Mouse (Mus musculus): ENCODE measurements around the gene Ccpg1.

Ccpg1 gene

DNA sequence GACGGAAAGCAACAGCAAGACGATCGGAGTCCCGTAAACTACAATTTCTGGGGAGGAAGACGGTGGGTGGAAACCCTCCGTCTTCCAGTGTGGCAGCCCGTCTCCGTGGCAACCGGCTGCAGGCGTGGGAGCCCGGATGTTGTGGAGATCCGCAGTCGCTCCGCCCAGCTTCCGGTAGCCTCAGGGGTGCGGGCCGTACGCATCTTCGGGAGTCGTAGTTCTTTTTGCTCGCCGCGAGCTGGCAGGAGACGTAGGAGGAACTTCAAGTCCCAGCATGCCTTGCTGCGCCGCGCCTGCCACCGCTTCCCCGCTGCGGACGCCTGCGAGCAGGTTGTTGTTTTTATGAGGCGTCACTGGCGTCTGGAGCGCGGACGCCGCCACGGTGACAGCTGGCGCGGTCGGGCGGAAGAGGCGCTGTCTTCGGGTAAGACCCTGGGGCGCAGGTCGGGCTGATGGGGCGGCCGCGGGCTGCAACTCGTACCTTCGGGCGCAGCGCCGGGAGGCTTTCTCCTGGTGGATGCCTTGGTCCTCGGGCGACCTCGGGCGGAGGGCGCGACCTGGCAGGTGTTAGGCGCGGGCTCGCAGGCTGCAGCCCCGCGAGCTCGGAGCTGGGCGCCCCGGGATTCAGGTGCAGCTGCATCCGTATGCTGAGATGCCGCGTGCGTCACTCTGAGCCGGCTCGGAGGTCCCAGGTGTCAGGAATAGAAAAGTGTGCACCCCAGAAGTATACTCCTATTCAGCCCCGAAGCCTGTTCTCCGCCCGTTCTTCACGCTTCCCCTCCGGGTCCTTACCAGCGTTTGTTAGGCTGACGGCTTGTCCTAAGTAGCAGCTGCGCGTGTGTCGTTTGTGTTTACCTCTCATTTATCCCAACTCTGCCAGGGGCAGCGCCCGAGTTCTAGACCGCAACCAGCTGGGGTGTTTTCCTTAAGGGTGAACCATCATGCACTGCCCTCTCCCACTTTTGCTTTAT, at the start of gene Ccpg1, which contains the start of gene Ccpg1os:
Gene Ccpg1, plus strand, starts transcription at position 180 of the 971 bp plus-strand sequence.
Gene Ccpg1os, minus strand, starts transcription at position 133 of the 971 bp plus-strand sequence.
- peak; percentile 98 for DNase-seq (ENCODE audit: low spot score)

DNA sequence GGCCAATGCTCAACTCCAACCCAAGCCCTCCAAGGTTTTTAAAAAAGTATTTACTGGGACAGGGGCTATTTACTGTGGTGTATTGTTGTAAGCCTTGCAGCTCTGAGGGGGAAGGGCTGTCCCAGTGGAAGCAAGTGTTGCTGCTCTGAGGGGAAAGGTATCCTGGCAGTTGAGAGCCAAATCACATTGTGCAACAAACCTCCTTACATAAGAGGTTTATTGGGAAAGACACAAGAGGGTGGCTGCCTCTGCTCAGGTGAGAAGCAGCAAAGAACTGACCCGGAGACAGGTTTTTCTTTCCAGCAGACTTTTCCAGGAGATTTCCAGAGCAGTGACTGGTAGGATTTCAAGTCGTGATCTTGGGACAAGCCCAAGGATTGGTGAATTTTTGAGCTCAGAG, 48.9 kb upstream of the Ccpg1 start:
- DNase-seq (ENCODE audit: low spot score): no peak

DNA sequence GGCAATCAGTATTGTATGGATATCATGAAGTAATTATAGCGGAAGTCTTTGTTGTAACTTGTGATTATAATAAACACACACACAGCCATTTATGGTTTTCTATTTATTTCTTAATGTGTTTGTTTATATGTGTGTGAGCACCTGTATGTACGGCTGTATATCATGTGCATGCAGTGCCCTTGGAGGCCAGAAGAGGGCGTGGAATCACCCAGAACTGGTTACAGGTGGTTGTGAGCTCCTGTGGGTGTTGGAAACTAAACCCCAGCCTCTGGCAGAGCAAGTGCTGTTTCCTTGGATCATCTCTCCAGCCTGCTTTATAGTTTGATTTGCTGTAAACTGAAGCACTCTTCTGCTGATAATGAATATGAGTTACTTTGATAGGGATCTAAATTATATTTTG, 41.8 kb upstream of the Ccpg1 start:
- DNase-seq (ENCODE audit: low spot score): no peak

DNA sequence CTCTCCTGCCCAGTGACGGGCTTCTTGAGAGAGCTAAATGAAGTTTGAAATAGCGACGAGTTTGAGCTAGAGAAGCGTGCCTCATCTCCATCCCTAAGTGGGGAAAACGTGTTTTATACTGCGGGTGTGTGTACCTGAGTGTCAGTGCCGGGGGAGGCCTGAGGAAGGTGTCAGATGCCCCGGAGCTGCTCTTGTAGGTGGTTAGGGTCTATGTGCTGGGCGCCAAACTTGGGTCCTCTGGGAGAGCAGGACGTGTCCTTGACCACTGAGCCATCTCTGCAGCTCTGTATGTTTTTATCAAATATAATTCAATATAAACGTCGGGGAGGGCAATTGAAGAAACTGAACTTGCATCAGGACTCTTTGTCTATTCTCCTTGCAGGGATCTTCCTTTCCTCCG, 40.9 kb upstream of the Ccpg1 start:
- DNase-seq (ENCODE audit: low spot score): no peak

DNA sequence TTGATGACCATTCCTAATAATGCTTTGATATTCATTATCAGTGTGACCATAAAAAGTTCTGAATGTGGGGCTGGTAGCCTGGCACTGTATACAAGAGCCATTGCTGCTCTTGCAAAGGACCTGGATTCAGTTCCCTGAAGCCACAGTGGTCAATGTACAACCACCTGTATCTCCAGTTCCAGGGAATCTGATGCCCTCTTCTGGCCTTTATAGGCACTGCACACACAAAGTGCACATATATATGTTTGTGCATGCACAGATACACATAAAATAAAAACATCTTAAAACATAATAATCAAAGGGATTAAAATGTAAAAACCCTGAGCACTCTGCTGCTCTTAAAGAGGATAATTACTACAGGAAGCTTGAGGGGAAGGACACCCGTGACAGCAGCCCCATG, 38.2 kb upstream of the Ccpg1 start:
- DNase-seq (ENCODE audit: low spot score): no peak

DNA sequence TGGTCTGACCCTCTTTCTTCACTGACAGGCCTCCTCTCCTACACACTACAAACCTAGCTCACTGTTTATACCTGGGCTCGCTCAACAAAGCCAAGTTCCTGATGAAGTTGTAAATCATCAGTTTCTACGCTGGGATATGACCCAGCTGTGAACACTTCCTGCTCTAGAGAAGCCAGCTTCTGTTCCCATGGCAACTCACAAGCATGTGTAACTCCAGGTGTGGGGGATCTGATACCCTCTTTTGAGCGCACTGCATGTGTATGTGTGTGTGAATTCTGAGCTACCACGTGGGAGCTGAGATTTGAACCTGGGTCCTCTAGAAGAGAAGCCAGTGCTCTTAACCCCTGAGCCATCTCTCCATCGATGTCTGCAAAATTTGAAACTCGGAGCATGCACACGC, 35.7 kb upstream of the Ccpg1 start:
- DNase-seq (ENCODE audit: low spot score): no peak

DNA sequence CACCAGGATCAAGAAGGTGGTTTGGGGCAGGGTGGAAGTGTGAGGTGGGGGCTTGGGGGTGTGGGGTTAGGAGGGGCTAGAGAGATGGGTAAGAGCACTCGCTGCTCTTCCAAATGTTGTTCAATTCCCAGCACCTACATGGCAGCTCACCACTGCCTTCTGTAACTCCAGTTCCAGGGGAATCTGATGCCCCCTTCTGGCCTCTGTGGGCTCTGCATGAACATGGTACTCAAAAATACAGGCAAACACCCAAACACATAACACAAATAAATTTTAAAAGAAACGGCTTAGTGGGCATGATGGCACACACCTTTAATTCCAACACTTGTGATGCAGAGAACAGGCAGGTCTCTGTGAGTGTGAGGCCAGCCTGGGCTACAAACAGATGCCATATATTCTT, 30.5 kb upstream of the Ccpg1 start:
- DNase-seq (ENCODE audit: low spot score): no peak

DNA sequence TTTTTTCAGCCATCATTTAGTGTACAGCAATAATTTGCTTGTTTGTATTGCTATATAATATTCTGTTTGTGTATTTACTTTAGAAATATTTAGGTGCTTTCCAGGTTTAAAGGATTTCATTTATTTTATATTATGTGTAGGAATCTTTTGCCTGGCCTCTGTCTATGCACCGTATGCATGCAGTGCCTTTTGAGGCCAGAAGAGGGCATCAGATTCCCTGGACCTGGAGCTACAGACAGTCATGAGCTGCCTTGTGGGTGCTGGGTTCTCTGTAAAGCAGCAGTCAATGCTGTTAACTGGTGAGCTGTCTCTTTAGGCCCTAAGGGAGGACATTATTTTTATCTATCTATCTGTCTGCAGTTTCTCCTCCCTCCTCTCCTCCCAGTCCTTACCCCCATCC, 29.7 kb upstream of the Ccpg1 start:
- DNase-seq (ENCODE audit: low spot score): peak; percentile 53

DNA sequence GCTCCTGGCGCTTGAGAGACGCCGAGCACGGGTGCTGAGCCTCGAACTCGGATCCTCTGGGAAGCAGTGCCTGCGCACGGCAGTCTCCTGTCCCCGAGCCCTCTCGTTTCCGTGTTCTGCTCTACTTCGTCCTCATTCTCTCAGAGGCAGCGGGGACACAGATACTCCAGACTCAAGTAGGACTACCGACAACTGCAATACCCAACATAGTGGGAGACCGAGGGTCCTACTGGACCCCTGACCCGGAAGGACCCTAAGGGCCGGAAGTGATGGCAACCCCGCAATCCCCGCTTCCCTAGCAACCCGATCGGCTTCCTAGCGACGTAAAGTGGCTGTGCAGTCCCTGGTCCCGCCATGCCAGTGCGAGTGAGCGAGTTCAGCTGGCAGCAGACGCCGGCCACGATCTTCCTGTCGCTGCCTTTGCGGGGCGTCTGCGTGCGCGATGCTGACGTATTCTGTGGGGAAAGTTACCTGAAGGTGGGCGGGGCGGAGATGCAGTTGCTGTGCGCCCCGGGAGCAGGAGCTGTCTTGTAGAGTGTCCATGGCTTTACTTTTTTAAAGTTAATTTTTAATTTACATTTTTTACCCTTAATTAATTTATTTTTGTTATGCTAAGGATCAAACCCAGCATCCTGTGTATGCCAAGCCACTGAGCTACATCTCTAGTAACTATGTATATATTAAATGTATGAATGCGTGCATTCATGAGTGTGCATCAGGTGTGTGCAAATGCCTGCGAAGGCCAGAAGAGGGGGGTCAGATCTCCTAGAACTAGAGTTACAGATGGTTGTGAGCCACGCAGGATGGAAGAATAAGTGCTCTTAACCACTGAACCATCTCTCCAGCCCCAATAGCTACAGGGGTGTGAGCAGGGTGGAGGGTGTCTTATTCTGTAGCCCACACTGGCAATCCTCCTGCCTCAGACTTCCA, 26.4 kb upstream of the Ccpg1 start, which contains the start of the genes Dyx1c1 and Gm44503:
Gene Dyx1c1, plus strand, starts transcription at position 265 of the 930 bp plus-strand sequence.
Gene Gm44503, plus strand, starts transcription at position 332 of the 930 bp plus-strand sequence.
- peak; percentile 72 for DNase-seq (ENCODE audit: low spot score)

DNA sequence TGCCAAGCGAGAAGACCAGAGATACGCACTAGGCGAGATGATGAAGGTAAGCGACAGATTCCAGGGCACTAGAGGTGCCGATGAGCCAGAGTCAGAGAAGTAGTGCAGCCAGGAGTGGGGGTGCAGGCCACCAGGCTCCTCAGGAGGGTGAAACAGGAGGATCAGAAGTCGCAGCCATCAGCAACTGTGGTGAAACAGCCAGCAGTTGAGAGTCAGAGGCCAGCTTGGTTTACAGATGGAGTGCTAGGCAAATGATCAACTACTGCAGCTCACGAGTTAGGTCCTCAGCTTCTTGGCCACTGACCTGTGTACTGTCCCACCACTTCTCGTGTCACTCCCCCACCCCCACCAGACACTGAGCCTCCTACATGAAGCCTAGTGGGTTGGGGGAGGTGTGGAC, 23.9 kb upstream of the Ccpg1 start:
- no peak for DNase-seq (ENCODE audit: low spot score)

DNA sequence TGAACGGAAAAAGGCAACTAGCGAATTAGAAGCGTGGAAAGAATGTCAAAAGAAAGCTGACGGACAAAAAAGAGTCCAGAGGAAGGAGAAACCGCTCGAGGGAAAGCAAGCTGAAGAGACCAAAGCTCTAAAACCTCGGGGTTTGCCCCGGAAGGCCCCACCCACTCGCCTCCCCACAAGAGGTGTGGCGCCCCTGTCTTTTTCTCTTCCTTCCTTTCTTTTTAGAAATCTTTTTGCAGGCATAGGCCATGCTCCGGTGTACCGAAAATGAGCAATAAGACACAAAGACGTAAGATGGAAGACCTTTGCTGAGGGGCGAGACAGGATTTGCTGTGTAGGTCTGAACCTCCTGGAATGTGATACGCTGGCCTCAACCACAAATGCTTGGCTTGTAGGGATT, 23.3 kb upstream of the Ccpg1 start:
- no peak for DNase-seq (ENCODE audit: low spot score)

DNA sequence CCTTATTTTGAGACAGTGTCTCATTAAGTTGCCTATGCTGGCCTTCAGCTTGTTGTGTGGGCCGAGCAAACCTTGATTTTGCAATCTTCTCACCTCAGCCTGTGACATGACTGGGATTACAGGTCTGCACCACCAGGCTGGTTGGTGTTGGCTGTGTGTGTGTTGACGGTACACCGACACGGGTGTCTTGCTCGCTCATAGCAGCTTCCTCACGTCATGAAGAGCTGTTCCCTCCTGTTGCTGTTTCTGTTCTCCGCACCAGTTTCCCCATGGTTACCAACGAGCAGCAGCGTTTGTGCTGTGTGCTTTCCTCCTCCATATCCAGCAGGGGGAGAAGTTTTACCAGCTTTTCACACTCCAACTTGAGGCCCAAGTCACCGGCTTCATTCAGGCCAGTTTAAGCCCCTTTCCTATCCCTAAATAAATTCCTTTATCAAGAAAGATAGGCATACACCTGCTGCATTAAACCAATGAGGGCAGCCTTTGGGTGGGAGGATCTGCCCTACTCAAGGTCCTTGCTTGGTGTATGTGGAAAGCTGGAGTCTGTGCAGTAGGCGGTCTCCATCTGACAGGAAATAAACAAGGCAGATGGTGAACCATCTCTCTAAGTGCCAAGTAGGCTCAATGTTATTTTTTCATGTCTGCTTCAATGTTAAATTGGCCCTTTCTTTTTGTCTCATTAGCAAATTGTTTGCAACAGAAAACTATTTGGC, 16.7 kb upstream of the Ccpg1 start:
- peak; percentile 84 for DNase-seq (ENCODE audit: low spot score)

DNA sequence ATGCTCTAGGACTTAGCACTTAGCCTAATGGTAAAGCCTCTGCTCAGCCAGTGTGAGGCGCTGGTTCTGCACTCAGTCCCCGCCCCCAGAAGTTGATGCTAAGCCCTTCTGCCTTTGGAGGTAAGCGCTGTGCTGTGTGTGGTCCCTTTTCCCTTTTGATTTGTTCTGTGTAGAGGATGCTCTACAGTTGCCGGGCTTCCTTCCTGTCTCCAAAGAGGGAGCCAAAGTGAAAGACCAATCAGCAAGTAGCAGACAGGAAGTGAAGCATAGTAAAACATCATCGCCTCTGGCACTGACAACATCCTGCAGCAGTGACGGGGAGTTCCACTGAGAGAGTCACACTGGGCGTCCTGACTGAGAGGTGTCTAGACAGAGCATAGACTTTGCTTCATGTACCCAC, 15.4 kb upstream of the Ccpg1 start:
- no peak for DNase-seq (ENCODE audit: low spot score)

DNA sequence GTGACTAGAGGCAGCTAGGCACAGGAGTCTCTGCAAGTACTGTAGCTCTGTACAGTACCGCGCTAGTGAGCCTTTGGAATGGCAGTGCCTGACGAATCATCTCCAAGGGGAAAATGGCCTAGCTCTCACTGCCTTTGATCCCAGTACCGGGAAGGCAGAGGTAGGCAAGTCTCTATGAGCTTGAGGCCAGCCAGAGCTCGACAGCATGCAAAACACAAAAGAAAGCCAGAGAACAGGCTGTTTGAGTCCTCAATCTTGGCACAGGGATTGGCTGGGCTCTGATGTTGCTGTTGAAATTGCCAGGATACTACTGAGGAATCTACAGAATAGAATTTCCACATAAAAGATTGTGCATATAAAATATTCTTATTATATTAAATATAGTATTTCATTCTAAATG, 12.8 kb upstream of the Ccpg1 start:
- no peak for DNase-seq (ENCODE audit: low spot score)

DNA sequence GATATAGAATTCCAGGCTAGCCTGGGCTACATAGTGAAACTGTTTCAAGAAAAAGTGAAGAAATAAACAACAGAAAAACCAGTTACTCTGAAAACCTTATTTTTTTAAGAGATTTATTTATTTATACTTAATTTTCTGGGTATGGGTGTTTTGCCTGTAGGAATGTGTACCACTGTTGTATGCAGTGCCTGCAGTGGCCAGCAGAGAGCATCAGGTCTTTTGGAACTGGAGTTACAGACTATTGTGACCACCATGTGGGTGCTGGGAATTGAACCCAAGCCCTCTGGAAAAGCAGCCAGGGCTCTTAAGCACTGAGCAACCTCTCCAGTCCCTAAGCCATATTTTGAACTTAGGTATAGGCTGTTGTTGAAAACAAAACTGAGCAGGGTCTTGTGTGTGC, 12.2 kb upstream of the Ccpg1 start:
- DNase-seq (ENCODE audit: low spot score): no peak

DNA sequence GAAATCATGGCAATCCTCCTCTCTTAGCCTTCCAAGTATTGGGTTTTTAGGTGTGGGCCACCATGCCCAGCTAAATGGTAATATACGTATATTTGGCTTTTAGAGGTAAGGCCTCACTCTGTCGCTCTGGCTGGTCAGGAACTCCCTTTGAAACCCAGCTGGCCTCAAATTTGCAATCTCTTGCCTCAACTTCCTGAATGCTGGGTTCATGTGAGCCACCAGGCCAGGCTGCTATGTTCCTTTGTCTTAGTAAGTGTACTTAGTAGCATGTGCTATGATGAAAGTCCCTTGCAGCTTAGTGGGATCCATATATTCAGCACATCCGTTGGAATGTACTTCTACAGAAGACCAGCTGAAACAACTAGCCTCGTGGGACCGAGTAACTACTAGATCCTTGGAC, 10.5 kb upstream of the Ccpg1 start:
- no peak for DNase-seq (ENCODE audit: low spot score)

DNA sequence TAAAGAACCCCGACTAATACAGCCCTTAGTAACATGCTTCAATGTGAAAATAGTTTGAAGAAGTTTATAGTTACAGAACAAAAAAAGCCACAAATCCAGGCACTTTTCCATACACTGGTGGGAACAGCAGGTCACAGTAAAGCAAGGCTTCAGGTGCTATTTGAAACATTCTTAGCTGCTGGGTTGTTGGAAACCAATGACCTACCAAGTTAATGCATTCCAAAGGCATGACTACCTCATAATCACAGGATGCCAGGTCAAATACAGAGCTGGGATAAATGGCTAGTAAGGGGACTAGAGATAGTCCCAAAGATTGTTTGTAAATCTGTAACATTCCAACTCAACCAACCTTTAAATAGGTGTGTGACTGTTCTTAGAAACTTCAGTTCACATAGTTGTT, 10.0 kb upstream of the Ccpg1 start:
- DNase-seq (ENCODE audit: low spot score): no peak

DNA sequence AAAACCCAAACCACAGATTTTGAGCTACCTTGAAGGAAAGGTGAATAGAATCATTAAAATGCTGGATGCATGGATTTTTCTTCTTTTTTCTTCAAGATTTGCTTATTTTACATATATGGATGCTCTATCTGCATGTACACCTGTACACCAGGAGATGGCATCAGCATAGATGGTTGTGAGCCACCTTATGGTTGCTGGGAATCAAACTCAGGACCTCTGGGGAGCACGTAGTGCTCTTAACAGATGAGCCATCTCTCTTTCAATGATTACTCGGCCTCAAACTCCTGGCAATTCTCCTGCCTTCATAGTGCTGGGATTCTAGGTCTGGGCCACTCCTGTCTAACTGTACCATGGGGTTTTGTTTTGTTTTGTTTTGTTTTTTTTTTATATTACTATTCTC, 2.2 kb upstream of the Ccpg1 start:
- DNase-seq (ENCODE audit: low spot score): no peak

DNA sequence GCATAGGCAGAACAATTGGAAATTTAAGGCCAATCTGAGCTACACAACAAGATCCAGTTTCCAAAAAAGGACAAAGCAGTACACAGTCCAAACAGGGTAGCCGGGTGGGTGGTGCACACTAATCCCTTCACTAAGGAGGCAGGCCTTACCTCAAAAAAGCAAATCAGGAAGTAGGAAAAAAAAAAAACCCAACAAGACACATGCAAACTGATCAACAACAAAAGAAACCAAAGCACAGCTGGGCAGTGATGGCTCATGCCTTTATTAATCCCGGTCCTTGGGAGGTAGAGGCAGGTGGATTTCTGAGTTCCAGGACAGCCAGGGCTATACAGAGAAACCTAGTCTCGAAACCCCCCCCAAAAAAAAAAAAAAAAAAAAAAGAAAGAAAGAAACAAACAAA, 2.5 kb downstream of the Ccpg1 start:
- DNase-seq (ENCODE audit: low spot score): no peak

DNA sequence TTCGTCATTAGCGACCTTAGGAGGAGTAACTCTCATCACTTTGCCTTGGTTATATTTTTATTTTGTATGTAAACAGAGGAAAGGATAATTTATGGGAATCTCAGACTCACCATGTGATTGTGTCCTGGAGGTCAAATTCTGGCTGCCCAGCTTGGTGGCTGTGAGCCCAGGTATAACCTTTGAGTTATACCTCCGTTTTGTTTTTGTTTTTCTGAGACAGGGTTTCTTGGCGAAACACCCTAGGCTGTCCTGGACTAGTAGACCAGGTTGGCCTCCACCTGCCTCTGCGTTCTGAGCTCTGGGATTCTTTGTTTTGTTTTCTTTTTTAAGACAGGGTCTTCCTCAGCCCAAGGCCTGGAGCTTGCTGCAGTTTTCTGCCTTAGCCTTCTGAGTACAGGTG, 3.5 kb downstream of the Ccpg1 start:
- no peak for DNase-seq (ENCODE audit: low spot score)

DNA sequence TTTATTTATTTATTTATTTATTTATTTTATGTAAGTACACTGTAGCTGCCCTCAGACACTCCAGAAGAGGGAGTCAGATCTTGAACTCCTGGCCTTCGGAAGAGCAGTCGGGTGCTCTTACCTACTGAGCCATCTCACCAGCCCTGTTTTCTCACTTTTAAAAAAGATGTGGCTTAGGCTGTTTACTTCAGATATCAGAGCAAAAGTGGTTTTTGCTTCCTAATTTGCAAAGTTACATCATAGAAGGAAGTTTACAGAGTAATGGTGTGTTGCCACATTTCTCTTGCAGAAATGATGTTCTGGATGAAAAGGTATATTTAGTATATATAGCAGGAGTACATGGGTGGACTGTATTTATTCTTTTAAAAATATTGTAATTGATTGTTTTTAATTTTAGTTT, 6.2 kb downstream of the Ccpg1 start:
- DNase-seq (ENCODE audit: low spot score): no peak

DNA sequence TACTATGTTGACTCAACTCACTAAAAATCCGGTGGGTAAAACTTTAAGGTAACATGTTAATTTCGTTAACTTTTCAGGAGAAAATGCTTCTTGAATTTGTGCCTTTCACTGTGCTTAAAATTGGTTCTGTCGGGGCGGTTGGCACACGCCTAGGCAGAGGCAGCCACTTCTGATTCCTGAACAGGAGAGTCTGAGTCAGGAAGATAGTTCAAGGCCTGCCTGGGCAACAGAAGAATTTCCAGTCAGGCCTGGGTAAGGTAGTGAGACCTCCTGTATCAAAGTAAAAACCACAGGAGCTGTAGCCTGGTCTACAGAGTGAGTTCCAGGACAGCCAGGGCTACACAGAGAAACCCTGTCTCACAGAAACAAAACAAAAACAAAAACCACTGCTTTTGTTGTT, 7.3 kb downstream of the Ccpg1 start:
- DNase-seq (ENCODE audit: low spot score): no peak
